Mouse (Mus musculus): ENCODE measurements around the gene Ptpn13.

Ptpn13 gene

DNA sequence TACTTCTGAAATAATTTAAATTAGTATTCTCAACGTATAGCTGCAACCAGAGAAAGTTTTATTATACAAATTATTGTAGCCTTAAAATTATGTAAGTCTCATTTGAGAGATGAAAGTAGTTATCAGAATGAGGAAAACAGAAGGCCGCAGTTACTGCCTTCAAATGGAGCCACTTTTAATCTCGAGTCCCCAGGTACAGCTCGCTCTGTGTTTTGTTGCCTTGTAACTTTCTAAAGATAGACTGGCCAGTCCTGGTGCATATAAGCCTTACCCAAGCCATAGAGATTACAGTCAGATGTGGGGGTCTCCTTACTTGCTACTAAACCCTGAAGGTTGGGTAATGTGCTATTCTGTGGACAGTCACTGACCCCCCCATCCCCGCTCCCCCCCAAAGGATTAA lies 66.8 kb downstream of the Ptpn13 start:
- in situ Hi-C loops (cut with MboI; ENCODE audit: low pct_unique_long_range_greater_than_20kb in 1 of 2, low sequenced_read_pairs in 2 of 2, unreplicated experiment in 1 of 2), result no loop called here

DNA sequence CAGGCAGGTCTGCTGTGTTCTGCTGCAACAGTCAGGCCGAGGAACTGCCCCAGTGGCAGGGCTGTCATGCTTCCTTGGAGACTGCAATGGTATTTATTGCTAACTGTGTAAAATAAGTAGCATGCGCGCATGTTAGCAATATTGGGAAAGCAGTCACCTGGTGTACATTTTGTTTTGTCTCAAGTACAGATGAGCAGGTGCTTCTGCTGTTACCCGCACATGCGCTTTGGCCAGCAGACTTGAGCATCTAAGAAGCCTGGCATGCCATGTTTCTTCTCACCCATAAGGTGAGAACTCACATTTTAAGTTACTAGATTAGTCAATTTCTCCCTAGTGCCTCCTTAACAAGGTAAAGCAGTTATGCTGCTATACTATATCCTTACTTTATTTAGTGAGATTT lies 72.1 kb downstream of the Ptpn13 start:
- in situ Hi-C loops (cut with MboI; ENCODE audit: low pct_unique_long_range_greater_than_20kb in 1 of 2, low sequenced_read_pairs in 2 of 2, unreplicated experiment in 1 of 2), result no loop called here

DNA sequence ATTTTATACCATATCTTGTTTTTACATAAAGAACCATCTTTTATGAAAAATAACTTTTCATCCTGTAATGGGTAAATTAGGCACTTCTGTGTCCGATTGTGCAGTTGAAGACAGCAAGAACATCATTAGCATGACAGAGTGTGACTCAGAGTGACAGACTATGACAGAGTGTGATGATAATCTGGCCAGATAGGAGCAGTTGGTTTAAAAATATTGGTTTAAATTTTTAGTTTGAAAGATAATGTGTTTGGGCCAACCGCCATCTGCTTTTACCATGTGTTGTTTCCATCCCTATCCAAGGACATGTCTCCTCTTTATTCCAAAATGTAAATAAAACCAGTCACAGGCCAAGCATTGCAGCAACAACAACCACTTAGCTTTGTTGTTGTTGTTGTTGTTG lies 72.5 kb downstream of the Ptpn13 start:
- in situ Hi-C loops (cut with MboI; ENCODE audit: low pct_unique_long_range_greater_than_20kb in 1 of 2, low sequenced_read_pairs in 2 of 2, unreplicated experiment in 1 of 2), result no loop called here

DNA sequence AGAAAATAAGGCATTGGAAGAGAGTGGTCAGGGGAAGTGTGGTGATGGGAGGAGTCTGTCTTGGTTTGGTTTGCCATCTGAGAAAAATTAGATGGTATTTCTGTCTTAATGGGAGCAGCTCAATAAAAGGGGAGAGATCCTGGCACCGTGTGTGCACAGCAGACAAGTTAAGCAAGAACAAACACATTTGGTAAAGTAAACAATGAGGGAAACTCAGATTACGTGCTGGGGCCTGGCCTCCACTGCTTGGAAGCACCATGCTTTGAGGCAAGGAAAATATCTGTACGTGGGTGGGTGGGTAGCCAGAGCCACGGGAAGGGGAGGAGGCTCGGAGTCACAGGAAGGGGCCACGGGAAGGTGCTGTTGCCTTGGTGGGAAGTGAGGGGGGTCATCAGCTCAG lies 74.3 kb downstream of the Ptpn13 start:
- in situ Hi-C loops (cut with MboI; ENCODE audit: low pct_unique_long_range_greater_than_20kb in 1 of 2, low sequenced_read_pairs in 2 of 2, unreplicated experiment in 1 of 2), result no loop called here

DNA sequence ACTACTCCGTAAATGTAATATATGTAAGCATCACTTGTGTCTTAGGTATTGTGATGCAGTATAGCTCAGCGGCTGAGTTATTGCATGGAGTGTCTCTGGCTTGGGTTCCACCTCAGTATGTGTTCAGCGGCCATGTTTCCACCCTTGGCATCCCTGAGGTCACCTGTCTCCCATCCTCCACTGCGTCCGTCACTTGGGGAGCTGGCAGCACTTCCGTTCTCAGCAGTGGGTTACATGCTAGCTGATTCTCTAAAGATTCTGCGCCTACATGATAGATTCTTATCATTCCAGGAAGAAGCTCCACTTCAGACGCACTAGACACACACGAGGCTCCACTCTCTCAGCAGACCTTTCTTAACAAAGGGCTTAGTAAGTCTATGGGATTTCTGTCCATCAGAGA lies 76.1 kb downstream of the Ptpn13 start:
- in situ Hi-C loops (cut with MboI; ENCODE audit: low pct_unique_long_range_greater_than_20kb in 1 of 2, low sequenced_read_pairs in 2 of 2, unreplicated experiment in 1 of 2), result no loop called here

DNA sequence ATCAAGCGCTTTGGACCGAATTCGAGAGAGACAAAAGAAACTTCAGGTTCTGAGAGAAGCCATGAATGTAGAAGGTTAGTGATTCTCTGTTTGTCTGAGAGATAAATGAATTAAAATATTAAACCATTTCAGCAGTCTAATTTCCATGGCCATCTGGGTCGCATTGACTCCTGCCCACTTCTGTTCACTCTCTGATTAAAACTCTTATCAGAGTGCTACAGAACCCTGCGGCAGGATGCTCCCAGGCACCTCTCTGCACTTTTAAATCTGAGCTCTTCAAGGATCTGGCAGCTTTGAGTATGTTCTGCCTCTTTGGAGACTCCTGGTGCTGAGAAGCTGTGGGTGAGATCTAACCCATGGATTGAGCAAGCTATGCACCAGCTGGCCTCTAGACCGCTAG lies 76.8 kb downstream of the Ptpn13 start:
- in situ Hi-C loops (cut with MboI; ENCODE audit: low pct_unique_long_range_greater_than_20kb in 1 of 2, low sequenced_read_pairs in 2 of 2, unreplicated experiment in 1 of 2), result no loop called here

DNA sequence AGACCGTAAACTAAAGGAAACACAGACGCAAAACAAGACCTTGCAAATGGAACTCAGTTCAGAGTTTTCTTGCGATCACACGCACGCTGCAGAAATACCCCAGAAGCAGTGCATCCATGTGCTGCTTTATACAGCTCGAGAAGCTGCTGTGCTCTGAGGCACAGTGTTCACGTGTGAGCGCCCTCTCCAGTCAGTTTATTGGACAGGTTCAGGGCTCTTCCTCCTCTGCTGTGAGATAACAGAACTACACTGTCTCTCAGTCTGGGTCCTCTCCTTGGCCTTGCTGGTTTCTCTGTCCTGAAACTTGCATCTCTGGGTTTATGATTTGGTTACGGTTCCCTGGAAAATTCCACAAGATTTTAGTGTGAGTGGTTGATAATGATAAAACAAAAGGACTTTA lies 88.2 kb downstream of the Ptpn13 start:
- in situ Hi-C loops (cut with MboI; ENCODE audit: low pct_unique_long_range_greater_than_20kb in 1 of 2, low sequenced_read_pairs in 2 of 2, unreplicated experiment in 1 of 2), result no loop called here

DNA sequence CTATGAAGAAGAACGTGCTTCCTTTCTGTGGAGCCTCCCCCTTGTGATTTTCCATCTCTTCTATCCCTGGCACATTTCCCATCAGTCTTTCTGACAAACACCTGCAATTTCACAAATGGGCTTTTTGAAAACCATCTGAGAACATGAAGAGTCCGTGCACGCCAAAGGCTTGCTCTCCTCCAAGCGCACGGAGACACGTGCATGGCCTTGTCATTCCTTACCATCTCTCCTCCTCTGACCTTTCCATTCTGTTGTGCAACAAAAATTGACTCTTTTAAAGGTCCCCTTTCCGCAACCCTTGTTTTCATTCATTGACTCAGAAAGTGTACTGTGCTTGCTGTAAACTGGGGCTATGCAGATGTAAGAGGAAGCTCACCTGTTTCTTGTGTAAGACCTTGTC lies 89.4 kb downstream of the Ptpn13 start:
- in situ Hi-C loops (cut with MboI; ENCODE audit: low pct_unique_long_range_greater_than_20kb in 1 of 2, low sequenced_read_pairs in 2 of 2, unreplicated experiment in 1 of 2), result no loop called here

DNA sequence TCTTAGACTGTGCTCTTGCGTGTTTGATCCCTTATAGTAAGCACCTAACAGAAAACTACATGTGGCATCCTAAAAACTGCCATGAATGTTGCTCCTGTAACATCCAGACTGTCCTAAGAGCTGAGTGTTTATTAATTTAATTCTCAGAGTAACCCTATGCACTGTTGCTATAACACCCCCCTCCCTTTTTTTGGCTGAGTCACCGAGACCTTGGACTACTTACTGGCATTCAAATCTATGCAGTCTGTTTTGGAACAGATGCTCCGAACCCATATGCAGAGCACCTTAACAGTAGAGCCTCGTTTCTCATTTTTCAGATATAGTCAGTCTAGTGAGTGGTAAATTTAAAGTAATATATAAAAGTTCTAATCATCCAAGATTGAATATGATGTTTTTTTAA lies 90.9 kb downstream of the Ptpn13 start:
- in situ Hi-C loops (cut with MboI; ENCODE audit: low pct_unique_long_range_greater_than_20kb in 1 of 2, low sequenced_read_pairs in 2 of 2, unreplicated experiment in 1 of 2), result no loop called here

DNA sequence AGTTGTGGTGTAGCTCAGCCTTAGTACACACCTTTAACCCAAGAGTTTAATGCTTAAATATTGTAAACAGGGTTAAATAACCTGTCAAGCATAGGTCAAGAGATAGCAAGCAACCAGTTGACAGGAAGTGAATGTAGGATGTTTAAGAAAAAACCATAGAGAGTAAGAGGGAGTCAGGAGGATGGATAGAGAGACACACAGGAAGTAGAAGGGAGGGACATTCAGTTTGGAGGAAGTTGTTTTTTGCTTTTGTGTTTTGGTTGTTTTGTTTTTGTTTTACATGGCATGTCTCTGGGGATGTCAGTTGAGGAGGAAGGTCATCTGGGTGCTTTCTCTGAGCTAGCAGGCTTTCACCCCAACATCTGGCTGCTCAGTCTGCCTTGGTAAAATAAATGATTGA lies 91.6 kb downstream of the Ptpn13 start:
- in situ Hi-C loops (cut with MboI; ENCODE audit: low pct_unique_long_range_greater_than_20kb in 1 of 2, low sequenced_read_pairs in 2 of 2, unreplicated experiment in 1 of 2), result no loop called here

DNA sequence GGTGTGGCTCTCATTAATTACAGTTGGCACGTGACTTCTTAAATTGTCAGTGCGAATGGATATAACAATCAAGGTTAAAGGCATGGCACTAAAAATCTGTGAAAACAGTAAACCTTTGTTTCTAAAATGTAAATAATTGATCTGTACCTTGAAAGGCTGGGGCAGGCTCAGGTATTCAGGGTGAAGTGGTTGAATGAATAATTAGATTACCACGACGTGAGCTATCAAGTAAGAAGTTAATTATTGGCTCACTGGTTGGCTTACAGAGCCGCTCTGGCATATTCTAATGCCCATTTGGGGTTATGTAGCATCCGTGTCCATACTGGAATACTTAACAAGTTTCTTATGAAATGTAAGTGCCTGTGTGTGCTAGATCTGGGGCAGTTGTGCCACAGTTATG lies 92.6 kb downstream of the Ptpn13 start:
- in situ Hi-C loops (cut with MboI; ENCODE audit: low pct_unique_long_range_greater_than_20kb in 1 of 2, low sequenced_read_pairs in 2 of 2, unreplicated experiment in 1 of 2), result no loop called here

DNA sequence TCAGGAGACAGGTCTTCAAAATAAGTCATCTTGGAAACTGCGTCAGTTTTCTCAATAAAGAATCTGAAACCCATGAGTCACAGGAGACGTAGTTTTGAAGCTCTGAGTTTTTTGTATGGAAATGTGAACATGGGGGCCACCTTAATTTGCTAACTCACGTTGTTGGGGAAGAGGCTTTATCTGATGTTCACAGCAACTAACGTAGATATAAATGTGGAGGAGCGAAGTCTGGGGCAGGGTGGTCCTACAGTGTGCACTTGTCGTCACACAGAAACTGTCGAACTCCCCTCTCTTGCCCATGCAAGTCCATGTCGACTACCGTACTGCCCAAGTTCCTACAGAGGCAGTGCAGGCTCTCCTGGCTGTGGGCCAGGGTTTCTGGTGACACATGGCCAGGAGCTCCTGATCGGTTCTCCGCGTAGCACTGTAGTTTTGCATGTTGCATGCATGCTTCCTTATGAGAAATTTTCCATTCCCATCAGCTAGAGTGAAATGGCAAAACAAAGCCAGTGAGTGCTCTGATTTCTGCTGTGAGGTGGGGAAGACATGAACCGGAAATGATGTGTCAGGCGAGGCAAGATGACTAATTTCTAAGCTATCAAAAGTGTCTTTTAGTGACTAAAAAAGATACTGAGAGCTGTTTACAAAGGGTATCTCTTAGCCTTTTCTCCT lies 93.9 kb downstream of the Ptpn13 start:
- in situ Hi-C loops (cut with MboI; ENCODE audit: low pct_unique_long_range_greater_than_20kb in 1 of 2, low sequenced_read_pairs in 2 of 2, unreplicated experiment in 1 of 2), result no loop called here

DNA sequence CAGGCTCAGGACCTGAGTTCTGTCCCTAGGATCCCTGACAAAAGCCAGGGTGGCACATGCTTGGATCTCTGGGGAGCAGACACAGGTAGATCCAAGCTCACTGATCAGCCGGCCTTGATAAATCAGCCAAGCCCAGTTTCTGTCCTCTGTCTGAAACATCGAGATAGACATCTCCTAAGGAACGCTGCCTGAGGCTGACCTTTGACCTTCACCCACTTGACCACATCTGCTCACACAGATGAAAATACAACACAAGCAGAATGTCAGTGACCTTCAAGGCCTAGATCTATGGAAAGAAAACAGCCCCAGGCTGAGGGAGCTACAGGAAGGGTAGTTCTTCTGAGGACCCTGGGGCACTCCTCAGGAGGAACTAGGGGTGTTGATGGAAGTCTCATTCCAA lies 97.4 kb downstream of the Ptpn13 start:
- in situ Hi-C loops (cut with MboI; ENCODE audit: low pct_unique_long_range_greater_than_20kb in 1 of 2, low sequenced_read_pairs in 2 of 2, unreplicated experiment in 1 of 2), result no loop called here

DNA sequence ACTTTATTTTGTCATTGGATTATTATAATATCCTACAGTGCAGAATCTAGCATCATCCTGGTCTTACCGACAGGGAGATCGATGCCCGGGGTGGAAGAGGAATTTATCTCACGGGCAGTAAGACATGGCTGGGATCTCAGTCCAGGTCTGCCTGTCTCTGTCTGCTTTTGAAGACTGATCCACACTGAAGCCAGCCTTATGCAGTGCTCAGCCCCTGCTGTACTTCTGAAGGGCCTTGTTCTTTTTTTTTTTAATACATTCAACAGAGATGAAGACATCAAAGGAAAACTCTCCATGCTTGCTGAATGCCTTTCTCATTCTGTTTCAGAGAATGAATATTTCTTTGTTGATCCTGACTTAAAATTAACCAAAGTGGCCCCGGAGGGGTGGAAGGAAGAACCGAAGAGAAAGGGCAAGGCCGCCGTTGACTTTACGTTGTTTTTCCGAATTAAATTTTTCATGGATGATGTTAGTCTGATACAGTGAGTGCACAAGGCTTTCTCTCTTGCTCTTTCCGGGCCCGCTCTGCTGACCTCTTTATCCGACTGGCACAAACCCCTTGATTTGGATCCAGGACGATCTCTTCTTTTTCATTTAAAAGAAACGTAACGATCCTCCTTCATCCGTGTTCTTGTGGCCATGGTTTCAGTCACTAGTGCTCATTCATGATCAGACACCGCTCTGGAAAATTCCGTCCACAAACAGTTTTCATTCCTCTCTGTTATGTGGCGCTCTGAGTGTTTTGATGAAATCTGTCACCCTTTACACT lies 101.9 kb downstream of the Ptpn13 start:
- in situ Hi-C loops (cut with MboI; ENCODE audit: low pct_unique_long_range_greater_than_20kb in 1 of 2, low sequenced_read_pairs in 2 of 2, unreplicated experiment in 1 of 2), result no loop called here

DNA sequence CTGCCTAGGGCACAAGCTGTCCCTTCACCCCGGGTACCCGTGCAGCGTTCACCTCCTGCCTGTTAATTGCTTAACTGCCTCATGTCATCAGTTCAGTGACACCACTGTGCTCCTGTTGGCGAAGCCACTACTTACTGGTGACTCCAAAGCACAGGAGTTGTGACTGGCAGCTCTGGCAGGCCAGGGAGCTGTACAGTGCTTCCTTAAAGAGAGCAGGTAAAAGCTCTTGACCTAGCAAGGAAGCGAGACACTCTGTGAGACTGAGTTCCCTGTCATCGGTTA lies 102.4 kb downstream of the Ptpn13 start:
- in situ Hi-C loops (cut with MboI; ENCODE audit: low pct_unique_long_range_greater_than_20kb in 1 of 2, low sequenced_read_pairs in 2 of 2, unreplicated experiment in 1 of 2), result no loop called here

DNA sequence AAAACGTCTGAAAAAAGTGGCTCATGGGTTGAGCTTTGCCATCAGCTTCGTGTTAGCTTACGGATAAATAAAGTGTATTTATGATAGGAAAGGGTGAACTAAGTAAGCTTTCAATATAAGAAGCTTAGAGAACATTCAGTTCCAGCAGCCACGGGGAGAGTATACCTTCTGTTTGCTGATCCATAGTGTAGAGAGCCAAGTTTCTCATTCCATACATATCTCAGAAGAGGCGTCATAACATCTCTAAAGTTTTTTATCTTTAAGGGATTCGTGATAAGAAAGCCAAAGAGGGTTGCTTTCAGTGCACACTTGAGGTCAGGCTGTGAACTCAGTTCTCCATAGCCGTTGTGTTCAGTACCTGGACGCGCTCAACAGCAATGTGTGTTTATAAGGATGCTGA lies 105.2 kb downstream of the Ptpn13 start:
- in situ Hi-C loops (cut with MboI; ENCODE audit: low pct_unique_long_range_greater_than_20kb in 1 of 2, low sequenced_read_pairs in 2 of 2, unreplicated experiment in 1 of 2), result no loop called here

DNA sequence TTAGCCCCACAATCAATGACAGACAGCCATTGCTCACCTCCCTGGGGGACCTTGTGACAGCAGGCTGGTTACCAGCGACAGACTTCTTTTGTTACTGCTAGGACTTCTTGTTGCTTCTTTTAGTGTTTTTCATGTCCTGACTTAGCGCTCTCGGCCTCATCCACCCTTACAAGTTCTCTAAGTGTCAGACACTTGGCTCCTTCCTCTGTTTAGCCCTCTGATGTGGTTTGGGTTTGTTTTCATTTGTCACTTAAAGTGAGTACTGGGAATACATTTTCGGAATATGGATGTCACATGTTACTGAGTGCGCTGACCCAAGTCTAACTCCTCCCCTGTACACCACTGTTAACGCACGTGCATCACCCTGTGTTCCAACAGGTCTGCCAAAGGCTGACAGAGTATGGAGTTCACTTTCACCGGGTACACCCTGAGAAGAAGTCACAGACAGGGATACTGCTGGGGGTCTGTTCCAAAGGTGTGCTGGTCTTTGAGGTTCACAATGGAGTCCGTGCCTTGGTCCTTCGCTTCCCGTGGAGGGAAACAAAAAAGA lies 107.9 kb downstream of the Ptpn13 start:
- in situ Hi-C loops (cut with MboI; ENCODE audit: low pct_unique_long_range_greater_than_20kb in 1 of 2, low sequenced_read_pairs in 2 of 2, unreplicated experiment in 1 of 2), result no loop called here

DNA sequence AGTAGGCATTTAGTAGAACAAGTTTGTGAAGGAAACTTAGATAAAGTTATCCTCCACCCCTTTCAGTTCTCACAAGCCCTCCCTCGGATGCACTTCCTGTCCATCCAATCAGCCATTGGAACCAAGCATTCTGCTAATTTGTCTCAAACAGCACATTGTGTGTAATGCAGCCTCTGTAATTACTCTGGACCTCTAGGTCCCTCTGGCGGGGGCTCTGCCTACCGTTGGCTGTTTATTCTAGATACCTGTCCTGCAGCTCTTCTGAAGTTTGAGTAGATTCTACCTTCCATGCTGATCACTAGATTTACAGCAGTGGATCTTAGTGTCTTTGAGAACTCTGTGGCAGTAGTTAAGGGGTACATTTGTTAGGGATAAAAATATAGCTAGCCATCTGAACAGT lies 109.5 kb downstream of the Ptpn13 start:
- in situ Hi-C loops (cut with MboI; ENCODE audit: low pct_unique_long_range_greater_than_20kb in 1 of 2, low sequenced_read_pairs in 2 of 2, unreplicated experiment in 1 of 2), result no loop called here

DNA sequence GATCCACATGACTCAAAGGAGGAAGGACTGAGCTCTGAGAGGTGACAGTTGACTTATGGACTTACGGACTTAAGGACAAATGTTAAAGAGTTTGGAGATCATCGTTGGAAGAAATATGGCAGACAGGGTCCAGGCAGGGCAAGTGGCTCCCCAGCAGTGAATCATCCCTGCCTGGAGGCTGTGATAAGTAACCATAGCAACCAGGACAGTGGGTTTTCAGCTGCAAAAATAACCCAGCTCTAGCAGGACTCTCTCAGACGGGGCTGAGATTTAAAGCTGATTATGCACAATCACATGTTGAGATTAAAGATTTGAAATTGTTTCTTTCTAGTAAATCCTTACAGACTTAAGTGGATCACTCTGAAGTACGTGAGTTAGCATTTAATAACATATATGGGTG lies 112.4 kb downstream of the Ptpn13 start:
- in situ Hi-C loops (cut with MboI; ENCODE audit: low pct_unique_long_range_greater_than_20kb in 1 of 2, low sequenced_read_pairs in 2 of 2, unreplicated experiment in 1 of 2), result no loop called here

DNA sequence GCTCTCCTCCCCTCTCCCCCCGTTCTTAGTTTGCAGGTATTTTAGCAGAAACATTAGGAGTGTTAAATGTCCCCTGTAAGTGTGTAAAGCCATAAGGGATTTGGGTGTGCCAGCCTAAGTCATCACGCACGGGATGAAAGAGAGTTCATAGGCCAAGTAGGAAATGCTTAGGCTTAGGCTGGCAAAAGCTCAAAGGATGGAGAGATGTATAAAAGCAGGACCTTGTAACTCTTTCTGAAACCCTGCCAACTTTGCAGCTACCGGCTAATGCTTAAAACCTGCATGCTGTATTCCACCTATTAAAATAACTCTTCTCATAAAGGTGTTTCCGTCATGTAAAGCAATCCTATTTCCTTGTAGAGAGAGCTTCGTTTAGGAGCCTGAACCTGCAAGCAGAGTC lies 115.6 kb downstream of the Ptpn13 start:
- in situ Hi-C loops (cut with MboI; ENCODE audit: low pct_unique_long_range_greater_than_20kb in 1 of 2, low sequenced_read_pairs in 2 of 2, unreplicated experiment in 1 of 2), result no loop called here

Measured in mouse embryonic stem cell (cell line).